Mouse (Mus musculus) kidney, postnatal 25 days (tissue): ENCODE measurements around the gene Odc1.

ENCODE experiments used
- DNase-seq, 2 experiments: peaks; one replicate each; pipeline ENCODE4 v3.0.0; 2021; ENCODE audit warnings: mixed read lengths in 2 of 2

Odc1 gene

GRCm38 (mm10) chr12:17551208-17551995 is 6.8 kb downstream of the Odc1 start:
- peak in 1 of 2 experiments; percentile 19 for DNase-seq

- DNase-seq = peak in 1 of 2 experiments; percentile 16
Observed at GRCm38 (mm10) chr12:17552420-17552819, 7.8 kb downstream of the Odc1 start.

GRCm38 (mm10) chr12:17552949-17553348 is 8.4 kb downstream of the Odc1 start:
- DNase-seq = peak in 1 of 2 experiments; percentile 27

- peak in 1 of 2 experiments; percentile 37 for DNase-seq
Observed at GRCm38 (mm10) chr12:17553627-17554026, 9.0 kb downstream of the Odc1 start.

GRCm38 (mm10) chr12:17554200-17554951 is 9.8 kb downstream of the Odc1 start:
- DNase-seq = peak; percentile 91 to 97

GRCm38 (mm10) chr12:17556430-17557343 is 12.1 kb downstream of the Odc1 start:
- DNase-seq = peak; percentile 78 to 88

GRCm38 (mm10) chr12:17557344-17557966 is 12.9 kb downstream of the Odc1 start:
- peak in 1 of 2 experiments; percentile 16 for DNase-seq

- DNase-seq = peak in 1 of 2 experiments; percentile 15
Observed at GRCm38 (mm10) chr12:17557967-17558345, 13.4 kb downstream of the Odc1 start.

GRCm38 (mm10) chr12:17562396-17562795 is 17.8 kb downstream of the Odc1 start:
- no peak for DNase-seq

- DNase-seq = no peak
Observed at GRCm38 (mm10) chr12:17565393-17566045, 20.9 kb downstream of the Odc1 start.

- DNase-seq = no peak
Observed at GRCm38 (mm10) chr12:17566046-17566408, 21.4 kb downstream of the Odc1 start.

- no peak for DNase-seq
Observed at GRCm38 (mm10) chr12:17568564-17568963, 24.0 kb downstream of the Odc1 start.

- DNase-seq = no peak
Observed at GRCm38 (mm10) chr12:17574591-17574990, 30.0 kb downstream of the Odc1 start.

- DNase-seq = no peak
Observed at GRCm38 (mm10) chr12:17575156-17575910, 30.7 kb downstream of the Odc1 start.

GRCm38 (mm10) chr12:17576041-17576440 is 31.4 kb downstream of the Odc1 start:
- peak; percentile 28 to 73 for DNase-seq

GRCm38 (mm10) chr12:17578601-17579000 is 34.0 kb downstream of the Odc1 start:
- DNase-seq = no peak

GRCm38 (mm10) chr12:17581001-17581400 is 36.4 kb downstream of the Odc1 start:
- DNase-seq = no peak

GRCm38 (mm10) chr12:17582406-17582805 is 37.8 kb downstream of the Odc1 start:
- DNase-seq = no peak

- DNase-seq = no peak
Observed at GRCm38 (mm10) chr12:17583860-17584259, 39.3 kb downstream of the Odc1 start.

- DNase-seq = no peak
Observed at GRCm38 (mm10) chr12:17586011-17586410, 41.4 kb downstream of the Odc1 start.

- no peak for DNase-seq
Observed at GRCm38 (mm10) chr12:17588436-17588835, 43.8 kb downstream of the Odc1 start.
